Mouse (Mus musculus): ENCODE results near the gene Ntng1.

GRCm38 (mm10) chr3:109783231-109783630, 360.6 kb downstream of the Ntng1 start:
- TF ChIP-seq CTCF (IDR thresholded peaks at IDR 0.05; ENCODE audit: borderline replicate concordance, extremely low read depth, insufficient read depth, insufficient read length) (no peak), POLR2A (IDR thresholded peaks at IDR 0.05; ENCODE audit: borderline replicate concordance, extremely low read depth, insufficient read depth, insufficient read length, poor library complexity, severe bottlenecking) (no peak)
